Mouse (Mus musculus): ENCODE measurements around the gene Asap3.

The Asap3 gene

DNA sequence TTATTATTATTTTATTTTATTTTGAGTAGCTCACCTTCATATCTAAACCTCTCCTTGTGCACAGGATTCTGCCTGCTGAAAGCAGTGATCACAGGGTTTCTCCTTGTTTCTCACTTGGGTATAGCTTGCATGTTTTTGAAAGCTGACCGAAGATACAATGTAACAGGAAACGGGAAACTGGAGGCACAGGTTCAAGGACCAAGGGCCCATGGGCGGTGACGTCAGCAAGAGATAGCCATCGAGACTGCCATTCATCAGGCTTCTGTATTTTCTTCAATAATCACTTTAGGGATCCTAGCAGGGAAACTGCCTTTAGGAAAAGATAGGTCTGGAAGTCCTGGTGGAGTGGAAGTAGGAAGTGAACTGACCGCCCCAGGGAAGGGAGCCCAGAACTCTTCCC, 85.5 kb downstream of the Asap3 start:
- no peak for DNase-seq (ENCODE audit: low read depth, low spot score)
